Mouse (Mus musculus): Measurements from ENCODE around the gene Myo18b. TPM values are rescaled to one million over a fixed set of nuclear protein-coding genes. Genes with fewer than 3 reads are reported as not detected.

Myo18b gene
- polyA plus RNA-seq, 1 experiment = 0.90 TPM

- WGBS = 80% methylated on average over 3 of the region's 3 CpGs
- Histone ChIP-seq H3K4me1 (ENCODE audit: control insufficient read depth, insufficient read depth, low read length) (no peaks in the 10 kb centered on the region), H3K27ac (ENCODE audit: control insufficient read depth, insufficient read depth, low read depth, low read length, poor library complexity) (no peak overlapping the region), H3K4me3 (replicated peaks; ENCODE audit: control insufficient read depth, low read depth, low read length) (no peak overlapping the region)
- TF ChIP-seq CTCF (IDR thresholded peaks at IDR 0.05; ENCODE audit: control insufficient read depth, insufficient read depth, low read length) (no peak), POLR2A (IDR thresholded peaks at IDR 0.05; ENCODE audit: borderline replicate concordance, control insufficient read depth, low read depth, low read length) (no peak)
Measured at GRCm38 (mm10) chr5:112844460-112844859, 51.7 kb downstream of the Myo18b start.

- Histone ChIP-seq H3K4me3 (replicated peaks; ENCODE audit: control insufficient read depth, low read depth, low read length) (no peak overlapping the region), H3K4me1 (ENCODE audit: control insufficient read depth, insufficient read depth, low read length) (no peaks in the 10 kb centered on the region), H3K27ac (ENCODE audit: control insufficient read depth, insufficient read depth, low read depth, low read length, poor library complexity) (no peak overlapping the region)
- 52% methylated on average over 6 of the region's 6 CpGs for WGBS
- TF ChIP-seq CTCF (IDR thresholded peaks at IDR 0.05; ENCODE audit: control insufficient read depth, insufficient read depth, low read length) (no peak), POLR2A (IDR thresholded peaks at IDR 0.05; ENCODE audit: borderline replicate concordance, control insufficient read depth, low read depth, low read length) (no peak)
Measured at GRCm38 (mm10) chr5:112843676-112844257, 52.4 kb downstream of the Myo18b start.

GRCm38 (mm10) chr5:112842696-112843095, 53.5 kb downstream of the Myo18b start:
- no peak overlapping the region for H3K27ac ChIP-seq (ENCODE audit: control insufficient read depth, insufficient read depth, low read depth, low read length, poor library complexity)
- 80% methylated on average over 5 of the region's 5 CpGs for WGBS
- H3K4me1 ChIP-seq (ENCODE audit: control insufficient read depth, insufficient read depth, low read length) = no peaks in the 10 kb centered on the region
- TF ChIP-seq POLR2A (IDR thresholded peaks at IDR 0.05; ENCODE audit: borderline replicate concordance, control insufficient read depth, low read depth, low read length) = no peak
- TF ChIP-seq CTCF (IDR thresholded peaks at IDR 0.05; ENCODE audit: control insufficient read depth, insufficient read depth, low read length) = no peak
- H3K4me3 ChIP-seq (replicated peaks; ENCODE audit: control insufficient read depth, low read depth, low read length) = no peak overlapping the region

DNA sequence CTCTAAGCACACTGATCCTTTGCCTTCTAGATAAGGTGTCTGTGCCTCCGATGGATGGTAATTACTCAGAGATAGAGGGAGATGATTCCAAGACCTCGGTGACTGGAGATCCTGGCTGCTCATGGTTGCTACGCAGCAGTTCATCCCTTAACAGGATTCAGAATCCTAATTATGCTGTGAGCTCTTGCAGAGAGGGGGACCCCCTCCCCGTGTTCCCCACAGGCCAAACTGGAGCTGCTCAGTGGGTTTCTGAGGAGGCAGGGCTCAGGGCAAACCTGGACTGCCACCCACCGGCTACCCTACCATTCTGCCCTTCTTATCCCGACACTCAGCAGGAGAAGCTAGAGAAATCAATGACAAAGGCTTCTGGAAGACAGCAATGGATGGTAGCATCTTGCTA, 54.3 kb downstream of the Myo18b start:
- 58% methylated on average over 6 of the region's 6 CpGs for WGBS
- TF ChIP-seq POLR2A (IDR thresholded peaks at IDR 0.05; ENCODE audit: borderline replicate concordance, control insufficient read depth, low read depth, low read length) = no peak
- no peak for TF ChIP-seq CTCF (IDR thresholded peaks at IDR 0.05; ENCODE audit: control insufficient read depth, insufficient read depth, low read length)
- no peak overlapping the region for H3K4me3 ChIP-seq (replicated peaks; ENCODE audit: control insufficient read depth, low read depth, low read length)
- H3K27ac ChIP-seq (ENCODE audit: control insufficient read depth, insufficient read depth, low read depth, low read length, poor library complexity) = no peak overlapping the region
- H3K4me1 ChIP-seq (ENCODE audit: control insufficient read depth, insufficient read depth, low read length) = no peaks in the 10 kb centered on the region

- no peak for TF ChIP-seq CTCF (IDR thresholded peaks at IDR 0.05; ENCODE audit: control insufficient read depth, insufficient read depth, low read length)
- no peak for TF ChIP-seq POLR2A (IDR thresholded peaks at IDR 0.05; ENCODE audit: borderline replicate concordance, control insufficient read depth, low read depth, low read length)
- Histone ChIP-seq H3K27ac (ENCODE audit: control insufficient read depth, insufficient read depth, low read depth, low read length, poor library complexity) (no peak overlapping the region), H3K4me3 (replicated peaks; ENCODE audit: control insufficient read depth, low read depth, low read length) (no peak overlapping the region), H3K4me1 (ENCODE audit: control insufficient read depth, insufficient read depth, low read length) (no peaks in the 10 kb centered on the region)
Measured at GRCm38 (mm10) chr5:112834896-112835295, 61.3 kb downstream of the Myo18b start.

- H3K4me3 ChIP-seq (replicated peaks; ENCODE audit: control insufficient read depth, low read depth, low read length) = no peak overlapping the region
- 86% methylated on average over 11 of the region's 11 CpGs for WGBS
- no peaks in the 10 kb centered on the region for H3K4me1 ChIP-seq (ENCODE audit: control insufficient read depth, insufficient read depth, low read length)
- H3K27ac ChIP-seq (ENCODE audit: control insufficient read depth, insufficient read depth, low read depth, low read length, poor library complexity) = no peak overlapping the region
- TF ChIP-seq POLR2A (IDR thresholded peaks at IDR 0.05; ENCODE audit: borderline replicate concordance, control insufficient read depth, low read depth, low read length) (no peak), CTCF (IDR thresholded peaks at IDR 0.05; ENCODE audit: control insufficient read depth, insufficient read depth, low read length) (no peak)
Measured at GRCm38 (mm10) chr5:112833866-112834265, 62.3 kb downstream of the Myo18b start.

GRCm38 (mm10) chr5:112825091-112825794, 70.9 kb downstream of the Myo18b start:
- no peak for TF ChIP-seq CTCF (IDR thresholded peaks at IDR 0.05; ENCODE audit: control insufficient read depth, insufficient read depth, low read length)
- no peak for TF ChIP-seq POLR2A (IDR thresholded peaks at IDR 0.05; ENCODE audit: borderline replicate concordance, control insufficient read depth, low read depth, low read length)
- Histone ChIP-seq H3K4me3 (replicated peaks; ENCODE audit: control insufficient read depth, low read depth, low read length) (no peak overlapping the region), H3K4me1 (ENCODE audit: control insufficient read depth, insufficient read depth, low read length) (no peaks in the 10 kb centered on the region), H3K27ac (ENCODE audit: control insufficient read depth, insufficient read depth, low read depth, low read length, poor library complexity) (no peak overlapping the region)
- WGBS = 72% methylated on average over 12 of the region's 12 CpGs

GRCm38 (mm10) chr5:112824376-112824775, 71.8 kb downstream of the Myo18b start:
- 40% methylated on average over 13 of the region's 13 CpGs for WGBS
- Histone ChIP-seq H3K4me1 (ENCODE audit: control insufficient read depth, insufficient read depth, low read length) (no peaks in the 10 kb centered on the region), H3K27ac (ENCODE audit: control insufficient read depth, insufficient read depth, low read depth, low read length, poor library complexity) (no peak overlapping the region), H3K4me3 (replicated peaks; ENCODE audit: control insufficient read depth, low read depth, low read length) (no peak overlapping the region)
- TF ChIP-seq CTCF (IDR thresholded peaks at IDR 0.05; ENCODE audit: control insufficient read depth, insufficient read depth, low read length) = no peak
